Mouse (Mus musculus): ENCODE data around the gene Sgta.
"Not testable (repeated sequence)": the region's sequence is repeated elsewhere in the genome, so short reads cannot be mapped to it uniquely, and the experiment has no call there.

Gene Sgta

DNA sequence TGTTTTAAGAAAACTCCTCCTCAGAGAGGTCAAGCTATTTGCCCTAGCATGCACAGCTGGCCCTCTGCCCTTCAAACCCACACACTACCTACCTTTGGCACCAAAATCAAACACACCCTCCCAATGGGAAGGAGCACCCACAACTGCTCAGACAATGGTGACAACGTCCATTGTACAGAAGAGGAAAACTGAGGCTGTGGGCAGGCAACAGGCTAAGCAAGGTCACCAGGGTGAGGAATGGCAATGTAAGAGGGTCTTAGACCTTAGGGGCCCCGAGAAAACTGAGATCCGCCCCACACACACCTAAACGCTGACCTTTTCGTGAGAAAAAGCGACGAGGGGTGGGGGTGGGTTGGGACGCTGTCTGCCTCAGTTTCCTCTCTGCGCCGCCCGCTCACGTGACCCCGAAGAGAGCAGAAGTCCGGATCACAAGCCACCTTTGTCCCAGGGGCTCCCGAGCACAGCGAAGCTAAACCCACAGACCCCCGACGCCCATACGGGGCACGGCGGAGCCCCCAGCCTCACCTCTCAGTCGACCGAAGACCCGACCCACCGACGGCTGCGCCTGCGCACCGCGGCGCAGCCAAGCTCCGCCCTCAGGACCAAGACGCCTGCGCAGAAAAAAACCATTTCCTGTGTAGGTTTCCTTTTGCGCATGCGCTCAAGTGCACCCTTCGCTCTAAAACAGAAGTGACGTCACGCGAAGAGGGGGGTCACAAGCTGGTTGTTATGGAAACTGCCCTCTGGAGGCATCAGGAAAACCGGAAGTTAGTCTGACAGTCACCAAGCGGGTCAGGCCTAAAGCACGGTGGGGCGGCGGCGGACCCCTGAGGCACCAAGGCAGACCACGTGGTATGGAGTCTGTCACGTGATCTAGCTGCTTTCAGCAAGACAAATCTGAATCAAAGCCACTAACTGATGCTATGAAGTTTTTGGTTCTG, at the start of gene Sgta:
Gene Sgta (minus strand): TSS at position 579 of the 941 bp plus-strand sequence.
- DNase-seq (ENCODE audit: low spot score): peak; percentile 98

DNA sequence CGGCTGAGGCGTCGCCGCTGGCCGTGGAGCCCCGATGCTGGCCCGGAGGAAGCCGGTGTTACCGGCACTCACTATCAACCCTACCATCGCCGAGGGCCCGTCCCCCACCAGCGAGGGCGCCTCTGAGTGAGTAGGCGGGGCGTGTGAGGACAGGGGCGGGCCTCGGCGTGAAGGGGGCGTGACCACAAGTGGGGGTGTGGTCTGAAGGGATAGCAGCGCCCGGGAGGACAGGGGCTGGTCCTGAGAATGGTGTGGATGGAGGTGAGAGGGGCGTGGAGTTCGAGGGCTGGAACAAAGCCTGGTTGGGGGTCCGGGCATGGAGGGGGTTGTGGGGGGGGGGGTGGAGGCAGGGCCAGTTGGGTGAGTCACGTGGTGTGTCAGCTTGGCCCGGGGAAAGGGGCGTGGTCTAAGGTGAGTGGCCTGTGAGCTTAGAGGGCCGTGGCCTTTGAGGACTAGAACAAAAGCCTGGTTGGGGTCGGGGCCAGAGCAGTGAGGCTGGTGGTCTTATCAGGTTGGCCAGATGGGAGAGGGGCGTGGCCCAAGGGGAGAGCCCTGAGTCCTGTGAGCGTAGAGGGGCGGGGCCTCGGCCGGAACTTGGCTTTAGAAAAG, 46.2 kb upstream of the Sgta start:
- DNase-seq (ENCODE audit: low spot score): peak; percentile 81

DNA sequence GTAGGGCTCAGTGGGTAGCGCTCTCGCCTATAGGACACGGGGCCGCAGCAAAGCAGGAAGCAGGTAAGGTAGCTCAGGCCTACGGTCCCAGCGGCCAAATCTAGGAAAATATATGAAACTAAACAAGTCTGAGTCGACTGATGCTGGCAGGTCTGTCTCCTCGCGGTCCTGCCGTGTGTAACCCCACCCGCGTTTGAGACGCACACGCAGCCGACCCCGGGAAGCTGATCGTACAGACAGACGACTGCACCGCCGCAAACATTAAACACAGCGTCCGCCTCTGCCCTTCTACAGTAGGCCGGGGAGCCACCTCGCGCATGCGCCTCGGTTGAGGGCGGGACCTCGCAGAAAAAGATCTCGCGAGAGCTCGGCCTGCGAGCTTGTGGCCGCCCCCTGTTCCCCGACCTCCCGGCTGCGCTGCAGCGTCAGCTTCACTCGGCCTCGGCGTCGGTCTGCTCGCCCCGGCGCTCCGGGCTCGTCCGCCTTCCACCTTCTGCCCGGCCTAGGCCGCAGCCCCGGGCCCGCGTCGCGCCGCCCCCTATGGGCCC, 45.7 kb upstream of the Sgta start, which contains the start of gene Map2k2:
Gene Map2k2 (plus strand): TSS at position 351 of the 548 bp plus-strand sequence.
- DNase-seq (ENCODE audit: low spot score): peak; percentile 97

DNA sequence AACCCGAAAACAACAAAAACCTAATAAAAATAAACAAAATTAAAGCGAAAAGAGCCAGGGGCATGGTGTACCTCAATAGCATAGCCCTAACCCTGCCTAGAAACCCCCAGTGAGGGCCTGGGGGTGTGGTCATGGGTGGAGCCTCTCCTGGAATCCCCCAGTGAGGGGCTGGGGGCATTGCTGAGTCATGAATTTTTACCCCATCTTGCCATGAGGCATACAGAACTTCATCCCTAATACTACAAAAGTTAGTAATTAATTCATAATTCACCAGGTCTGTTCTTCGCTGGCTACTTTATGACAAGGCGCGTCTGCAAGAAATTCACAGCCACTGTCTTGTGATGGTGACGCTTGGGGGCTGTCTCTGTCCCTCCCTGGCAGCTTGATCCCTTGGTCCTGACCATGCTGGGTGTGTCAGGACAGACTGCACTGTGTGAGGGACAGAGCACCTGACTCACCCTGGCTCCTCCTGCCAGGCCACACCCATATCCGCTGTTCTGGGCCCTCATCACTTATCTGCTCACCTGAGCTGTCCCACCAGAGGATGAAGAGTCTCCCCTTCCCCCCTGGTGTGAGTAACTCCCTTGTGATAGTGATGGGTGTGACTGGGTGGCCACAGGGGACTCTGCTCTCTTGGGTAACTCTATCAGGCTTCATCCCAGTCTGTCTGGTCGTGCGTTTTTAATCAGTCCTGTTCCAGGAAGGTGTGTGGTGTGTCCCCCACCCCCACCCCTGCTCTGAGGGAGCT, 35.1 kb upstream of the Sgta start:
- peak; percentile 57 for DNase-seq (ENCODE audit: low spot score)

DNA sequence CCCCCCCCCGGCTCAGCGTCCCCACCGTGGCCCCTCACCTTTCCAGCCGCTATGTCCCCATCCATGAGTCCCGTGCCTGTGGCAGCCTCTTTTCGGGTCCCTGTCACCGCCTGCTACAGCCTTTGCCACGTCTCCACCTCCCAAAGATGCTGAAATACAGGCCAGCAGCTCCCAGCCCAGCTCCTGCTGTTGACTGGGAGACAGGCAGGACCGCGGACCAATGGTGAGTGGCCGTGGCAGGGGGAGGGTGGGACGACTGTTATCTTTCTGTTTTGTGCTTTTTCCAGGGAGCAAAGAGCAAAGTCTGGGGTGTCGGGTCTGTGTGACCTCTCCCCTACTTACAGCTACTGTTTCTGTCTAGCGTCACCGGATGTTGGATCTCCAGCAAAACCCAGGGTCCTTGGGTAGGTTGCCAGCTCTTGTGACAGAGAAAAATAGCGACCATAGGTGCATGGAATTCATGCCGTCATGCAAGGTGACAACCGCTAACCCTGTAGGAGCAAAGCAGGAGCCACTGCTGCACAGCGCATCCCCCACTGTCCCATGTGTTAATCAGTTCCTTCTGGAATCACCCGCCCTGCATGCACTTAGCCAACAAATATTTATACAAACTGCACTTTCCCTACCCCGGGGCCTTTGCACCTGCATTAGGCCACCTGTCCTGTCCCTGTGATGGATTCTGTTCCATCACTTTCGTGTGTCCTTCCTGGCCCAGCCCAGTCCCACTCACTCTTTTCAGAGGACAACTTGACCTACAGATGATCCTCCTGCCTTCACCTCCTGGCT, 32.7 kb upstream of the Sgta start:
- peak; percentile 49 for DNase-seq (ENCODE audit: low spot score)

DNA sequence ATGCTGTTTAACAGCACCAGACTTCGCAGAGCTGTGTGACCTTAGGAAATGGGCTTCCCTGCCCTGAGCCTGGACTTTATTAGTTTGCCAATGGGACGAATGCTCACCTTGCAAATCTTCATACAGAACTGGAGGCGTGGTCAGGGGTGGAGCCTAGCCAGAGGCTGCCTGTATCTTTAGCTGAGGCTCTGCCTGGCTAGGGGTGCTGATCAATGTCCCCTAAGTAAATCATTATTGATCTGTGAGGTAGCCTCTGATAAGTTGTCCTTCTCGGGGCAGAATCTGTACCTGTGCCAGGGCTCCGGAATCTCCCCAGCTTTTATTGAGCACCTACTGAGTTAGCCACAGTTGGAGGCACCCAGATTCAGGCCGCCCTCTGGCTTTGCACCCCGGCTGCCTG, 30.6 kb upstream of the Sgta start:
- DNase-seq (ENCODE audit: low spot score): no peak

DNA sequence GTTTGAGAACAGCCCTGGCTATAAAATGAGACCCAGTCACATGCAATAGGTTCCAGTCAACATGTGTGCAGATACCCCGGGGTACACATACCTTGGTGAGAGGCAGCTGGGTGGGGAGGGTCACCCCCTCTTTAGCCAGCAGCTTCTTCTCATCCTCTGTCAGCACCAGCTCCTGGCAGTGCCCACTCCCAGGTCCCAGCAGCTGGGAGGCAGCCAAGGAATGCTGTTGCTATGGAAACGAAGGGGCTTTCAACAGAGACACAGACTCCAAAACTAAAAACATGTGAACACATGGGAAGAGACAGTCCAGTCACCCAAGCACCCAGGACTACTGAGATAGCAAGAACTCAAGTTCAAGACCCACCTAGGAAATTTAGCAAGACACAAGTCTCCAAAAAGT, 29.2 kb upstream of the Sgta start:
- DNase-seq (ENCODE audit: low spot score): no peak

DNA sequence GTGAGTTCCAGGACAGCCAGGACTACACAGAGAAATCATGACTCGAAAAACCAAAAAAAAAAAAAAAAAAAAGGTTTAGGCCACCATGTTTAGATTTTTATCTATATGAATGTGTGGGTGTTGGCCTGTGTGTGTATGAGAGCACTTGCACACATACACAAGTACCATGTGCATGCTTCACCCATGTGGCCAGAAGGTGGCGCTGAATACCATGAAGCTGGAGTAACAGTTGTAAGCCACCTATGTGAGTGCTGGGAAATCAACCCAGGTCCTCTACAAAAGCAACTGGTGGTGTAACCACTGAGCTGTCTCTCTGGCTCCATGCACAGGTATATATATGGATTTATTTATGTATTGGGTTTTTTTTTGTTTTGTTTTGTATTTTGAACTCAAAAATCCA, 27.0 kb upstream of the Sgta start:
- DNase-seq (ENCODE audit: low spot score): peak; percentile 50

DNA sequence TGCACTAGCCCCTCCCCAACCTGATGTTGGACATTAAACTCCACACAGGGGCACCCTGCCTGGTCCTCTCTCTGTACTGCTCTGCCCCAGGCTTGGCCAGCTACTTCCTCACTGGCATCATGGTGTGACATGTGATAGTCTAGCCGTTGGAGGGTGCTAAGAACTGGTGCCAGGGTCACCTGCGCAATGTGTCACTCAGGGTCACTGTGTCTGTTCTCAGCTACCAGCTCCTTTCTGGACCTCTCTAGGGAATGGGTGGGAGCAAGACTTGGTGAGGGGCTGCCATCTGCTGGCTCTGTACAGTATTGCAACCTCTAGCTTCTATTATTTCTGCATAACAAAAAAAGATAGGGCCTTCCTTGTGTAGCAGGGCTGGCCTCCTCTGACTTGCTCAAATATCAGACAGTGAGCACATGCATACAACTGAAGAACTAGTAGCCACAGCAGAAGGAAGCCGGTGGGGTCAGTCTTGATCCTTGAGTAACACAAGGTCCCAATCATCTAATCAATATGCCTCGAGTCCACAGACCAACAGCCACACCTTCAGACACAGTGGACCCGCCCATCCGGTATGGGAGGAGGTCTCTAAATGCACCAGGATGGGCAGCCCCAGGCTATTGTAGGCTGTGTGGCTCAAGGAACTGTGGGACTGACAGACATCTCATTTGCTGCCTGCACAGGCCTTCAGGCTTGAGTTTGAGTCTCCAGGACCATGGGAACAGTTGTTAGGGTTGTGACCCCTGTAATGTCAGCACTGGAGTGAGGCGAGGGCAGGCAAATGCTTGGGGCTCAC, 22.4 kb upstream of the Sgta start:
- peak; percentile 73 for DNase-seq (ENCODE audit: low spot score)

DNA sequence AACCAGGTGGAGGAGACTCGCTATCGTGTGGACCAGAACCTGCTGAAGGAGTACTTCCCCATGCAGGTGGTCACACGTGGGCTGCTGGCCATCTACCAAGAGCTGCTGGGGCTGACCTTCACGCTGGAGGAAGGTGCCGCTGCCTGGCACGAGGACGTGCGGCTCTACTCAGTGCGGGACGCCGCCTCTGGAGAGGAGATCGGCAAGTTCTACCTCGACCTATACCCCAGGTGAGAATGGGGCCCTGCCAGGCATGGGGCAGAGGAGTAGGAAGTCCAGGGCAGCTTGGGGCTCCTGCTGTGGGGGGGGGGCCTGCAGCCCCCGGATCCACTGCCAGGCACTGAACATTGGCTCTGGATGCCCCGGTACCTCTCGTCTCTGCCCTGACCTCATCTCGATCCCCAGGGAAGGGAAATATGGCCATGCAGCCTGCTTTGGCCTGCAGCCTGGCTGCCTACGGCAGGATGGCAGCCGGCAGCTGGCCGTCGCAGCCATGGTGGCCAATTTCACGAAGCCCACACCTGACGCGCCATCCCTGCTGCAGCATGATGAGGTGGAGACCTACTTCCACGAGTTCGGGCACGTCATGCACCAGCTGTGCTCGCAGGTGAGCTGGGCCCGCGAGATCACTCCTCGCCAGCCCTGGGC, 20.2 kb upstream of the Sgta start:
- DNase-seq (ENCODE audit: low spot score): no peak

DNA sequence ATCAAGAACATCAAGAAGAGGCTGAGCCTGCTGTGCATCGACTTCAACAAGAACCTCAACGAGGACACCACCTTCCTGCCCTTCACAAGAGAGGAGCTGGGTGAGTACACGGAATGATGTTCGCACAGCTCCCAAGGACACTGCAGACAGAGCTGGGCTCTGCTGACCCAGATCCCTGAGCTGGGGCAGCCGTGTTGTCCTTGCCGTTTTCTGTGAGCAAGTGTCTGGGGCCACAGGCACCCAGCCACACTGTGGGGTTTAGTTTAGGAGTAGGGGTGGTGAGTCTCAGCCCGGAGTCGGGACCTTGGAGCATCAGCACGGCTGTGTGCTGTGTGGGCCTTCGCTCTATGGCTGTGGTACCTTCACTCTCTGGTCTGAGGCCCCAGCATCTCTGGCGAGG, 17.9 kb upstream of the Sgta start:
- DNase-seq (ENCODE audit: low spot score): no peak

DNA sequence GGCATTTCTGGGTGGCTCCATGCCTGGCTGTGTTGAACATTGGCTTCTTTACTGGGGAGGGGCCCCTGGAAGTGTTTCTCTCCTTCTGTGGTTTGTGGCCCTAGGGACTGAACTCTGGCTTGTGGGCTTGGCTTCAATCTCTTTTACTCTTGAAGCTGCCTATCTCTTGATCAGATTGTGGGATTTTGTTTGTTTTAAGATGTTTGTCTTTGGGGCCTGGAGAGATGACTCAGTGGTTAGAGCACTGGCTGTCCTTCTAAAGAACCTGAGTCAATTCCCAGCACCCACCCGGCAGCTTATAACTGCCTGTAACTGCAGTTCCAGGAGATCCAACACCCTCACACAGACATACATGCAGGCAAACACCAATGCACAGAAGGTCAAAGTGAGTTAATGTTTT, 16.4 kb upstream of the Sgta start:
- DNase-seq (ENCODE audit: low spot score): no peak

DNA sequence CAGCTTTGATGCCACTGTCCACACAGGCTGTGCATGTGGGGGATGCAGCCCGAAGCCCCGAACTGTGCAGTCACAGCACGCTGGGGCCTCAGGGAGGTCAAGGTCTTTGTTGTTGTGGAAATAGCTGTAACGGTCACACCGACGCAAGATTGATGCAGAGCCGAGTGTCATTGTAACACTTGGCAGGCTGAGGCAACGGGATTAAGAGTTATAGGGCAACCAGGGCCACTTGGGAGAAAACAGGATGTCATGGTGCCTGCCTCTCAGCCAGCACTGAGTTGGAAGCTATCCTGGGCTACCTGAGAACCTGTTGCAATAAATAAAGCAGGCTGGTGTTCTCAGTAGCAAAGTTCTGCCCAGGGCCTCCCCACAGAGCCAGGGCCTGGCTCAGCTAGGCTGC, 15.8 kb upstream of the Sgta start:
- DNase-seq (ENCODE audit: low spot score): no peak

DNA sequence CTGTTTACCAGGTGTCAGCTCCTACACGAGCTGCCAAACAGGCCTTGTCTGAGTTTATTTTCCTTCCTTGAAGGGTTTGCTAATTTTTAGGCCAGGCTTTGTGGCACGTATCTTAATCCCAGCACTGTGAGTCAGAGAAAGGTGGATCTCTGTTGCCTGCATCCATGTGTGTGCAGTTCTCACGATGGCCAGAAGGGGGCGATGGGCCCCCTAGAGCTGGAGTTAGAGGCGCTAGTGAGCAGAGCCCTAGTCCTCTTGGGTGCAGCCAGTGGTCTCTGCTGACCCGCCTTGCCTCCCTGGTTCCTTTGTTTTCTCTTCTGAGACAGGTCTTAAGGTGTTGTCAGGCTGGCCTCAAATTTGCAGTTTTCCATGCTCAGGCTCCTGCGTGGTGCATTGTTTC, 13.5 kb upstream of the Sgta start:
- peak; percentile 46 for DNase-seq (ENCODE audit: low spot score)

DNA sequence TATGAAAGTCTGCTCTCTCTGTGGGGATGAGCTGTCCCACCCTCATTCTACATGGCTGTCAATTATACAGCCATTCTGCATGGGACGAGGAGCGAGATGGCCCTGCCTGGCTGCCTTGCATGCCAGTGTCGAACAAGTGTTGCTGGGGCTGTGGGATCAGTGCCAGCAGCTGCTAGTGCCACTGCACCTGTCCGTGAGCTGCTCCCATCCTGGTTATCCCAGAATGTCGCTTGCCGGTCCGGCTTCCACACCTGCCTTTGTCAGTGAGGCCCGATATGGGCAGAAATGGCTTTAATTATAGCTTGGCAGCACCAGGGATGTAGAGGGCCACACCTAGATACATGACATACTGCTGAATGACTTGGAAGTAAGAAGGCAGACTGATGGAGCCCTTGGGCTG, 12.3 kb upstream of the Sgta start:
- no peak for DNase-seq (ENCODE audit: low spot score)

DNA sequence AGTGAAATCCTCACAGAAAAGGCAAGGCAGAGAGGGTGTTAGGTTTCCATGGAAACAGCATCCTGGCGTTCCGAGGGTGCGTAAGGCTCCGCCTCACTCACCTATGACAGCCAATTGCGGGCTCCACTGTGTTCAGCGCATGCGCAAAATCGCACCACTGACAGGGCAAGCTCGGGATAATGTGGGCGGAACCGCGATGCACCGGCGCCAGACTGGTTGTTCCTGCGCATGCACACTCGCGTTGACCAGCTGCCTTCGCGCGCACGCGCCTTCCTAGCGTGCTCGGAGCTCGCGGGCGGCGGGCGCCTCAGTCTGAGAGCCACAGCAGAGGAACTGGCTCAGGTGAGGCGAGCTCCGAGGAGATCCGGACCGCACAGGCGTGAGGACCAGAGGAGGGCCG, 9.9 kb upstream of the Sgta start, which contains the start of gene Thop1:
Gene Thop1 (plus strand): TSS at position 200 of the 400 bp plus-strand sequence.
- peak; percentile 99 for DNase-seq (ENCODE audit: low spot score)

DNA sequence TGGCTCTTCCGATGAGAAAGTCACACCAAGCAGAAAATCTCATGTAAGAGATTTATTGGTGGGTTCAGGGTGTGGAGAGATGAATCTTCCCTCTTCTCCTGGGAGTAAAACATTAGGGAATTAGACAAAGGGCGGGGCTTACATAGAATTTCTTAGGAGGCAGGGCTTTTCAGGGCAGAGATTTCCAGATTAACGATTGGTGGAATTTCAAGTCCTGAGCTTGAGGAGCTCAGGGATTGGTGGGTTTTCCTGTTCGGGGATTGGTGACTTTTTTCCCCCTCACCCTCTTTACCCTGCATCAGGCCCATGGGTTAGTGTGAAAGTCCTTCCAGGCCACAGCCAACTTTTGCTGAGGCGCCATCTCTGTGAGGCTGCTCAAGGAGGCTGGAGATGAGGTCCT, 8.7 kb upstream of the Sgta start:
- DNase-seq (ENCODE audit: low spot score): no peak

DNA sequence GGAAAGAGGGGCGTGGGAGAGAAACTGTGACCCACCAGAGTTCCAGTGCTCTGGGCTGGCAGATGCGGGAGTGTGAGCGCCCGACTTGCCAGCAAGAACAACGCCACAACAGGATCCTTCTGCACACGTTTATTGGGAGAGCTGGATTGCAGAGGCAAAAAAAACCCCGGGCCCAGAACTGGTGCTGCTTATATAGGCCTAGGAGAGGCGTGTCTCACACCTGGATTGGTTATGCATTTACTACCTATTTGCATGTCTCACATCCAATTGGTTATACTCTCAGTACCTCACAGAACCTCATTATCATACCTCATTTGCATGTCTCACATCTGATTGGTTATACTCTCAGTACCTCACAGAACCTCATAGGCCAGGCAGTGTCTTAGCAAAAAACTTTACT, 4.5 kb upstream of the Sgta start:
- not testable (repeated sequence) for DNase-seq (ENCODE audit: low spot score)

DNA sequence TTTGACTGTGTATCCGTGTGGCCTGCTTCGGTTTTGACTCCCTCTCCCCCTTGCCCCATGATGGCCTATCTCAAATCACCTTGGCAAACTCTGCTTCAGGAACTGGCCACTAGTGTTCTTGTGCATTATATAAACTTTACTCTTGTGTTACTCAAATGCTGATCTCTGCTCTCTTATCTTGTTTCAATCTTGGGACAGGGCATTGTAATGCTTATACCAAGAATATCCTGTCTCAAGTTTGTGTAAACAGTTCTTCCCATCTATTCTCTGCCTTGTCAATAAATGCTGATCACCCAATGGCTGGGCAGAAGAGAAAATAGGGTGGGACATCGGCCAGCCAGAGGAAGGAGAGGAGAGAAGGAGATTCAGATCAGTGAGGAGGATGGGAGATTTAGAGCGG, 2.7 kb upstream of the Sgta start:
- no peak for DNase-seq (ENCODE audit: low spot score)

DNA sequence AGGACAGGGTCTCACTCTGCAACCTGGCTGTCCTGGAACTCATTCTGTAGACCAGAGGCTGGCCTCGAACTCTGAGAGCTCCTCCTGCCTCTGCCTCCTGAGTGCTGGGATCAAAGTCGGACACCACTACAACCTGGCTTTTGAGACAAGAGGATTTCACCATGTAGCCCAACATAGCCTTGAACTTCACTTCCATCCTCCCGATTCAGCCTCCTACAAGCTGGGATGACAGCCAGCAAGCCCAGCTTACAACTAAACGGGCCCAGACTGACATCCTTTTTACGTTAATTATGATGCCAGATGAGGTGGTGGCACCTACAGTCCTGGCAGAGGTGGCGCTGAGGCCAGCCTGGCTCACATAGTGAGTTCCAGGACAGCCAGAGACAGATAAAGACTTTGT, 1.1 kb downstream of the Sgta start:
- no peak for DNase-seq (ENCODE audit: low spot score)
